Mouse (Mus musculus) forebrain, embryonic 12.5 days (tissue): Measurements from ENCODE around the gene Usp29. TPM values are rescaled to one million over a fixed set of nuclear protein-coding genes. Genes with fewer than 3 reads are reported as not detected.
A peak's percentile ranks its signal among the peaks of the same experiment; 100 is the strongest.
"Not testable (repeated sequence)": the region's sequence is repeated elsewhere in the genome, so short reads cannot be mapped to it uniquely, and the experiment has no call there.

ENCODE experiments used
- ATAC-seq: fragments of 200-750 bp; cut with Nextera tagmentation; 2 replicates; pipeline ENCODE4 v1.8.0; 2017; ENCODE audit warnings: moderate TSS enrichment; ENCODE audit not compliant: low FRiP score
- H3K27ac ChIP-seq: fragments of 300-500 bp; sonication (generic); 2 replicates; pipeline ENCODE4 v1.5.1; 2016; ENCODE audit warnings: mild to moderate bottlenecking
- H3K27me3 ChIP-seq: fragments of 300-500 bp; sonication (generic); 2 replicates; pipeline ENCODE4 v1.6.1; 2016; ENCODE audit warnings: mild to moderate bottlenecking
- H3K36me3 ChIP-seq: fragments of 300-500 bp; sonication (generic); replicated peaks from 2 replicates; pipeline ENCODE4 v1.6.1; 2016; ENCODE audit warnings: mild to moderate bottlenecking
- H3K4me1 ChIP-seq: fragments of 300-500 bp; sonication (generic); 2 replicates; pipeline ENCODE4 v1.6.1; 2016
- H3K4me2 ChIP-seq: fragments of 300-500 bp; sonication (generic); 2 replicates; pipeline ENCODE4 v1.6.1; 2016; ENCODE audit warnings: mild to moderate bottlenecking, moderate library complexity
- H3K4me3 ChIP-seq: fragments of 300-500 bp; sonication (generic); replicated peaks from 2 replicates; pipeline ENCODE4 v1.5.1; 2016; ENCODE audit warnings: mild to moderate bottlenecking
- H3K9ac ChIP-seq: fragments of 300-500 bp; sonication (generic); 2 replicates; pipeline ENCODE4 v1.6.1; 2016; ENCODE audit warnings: mild to moderate bottlenecking
- H3K9me3 ChIP-seq: fragments of 300-500 bp; sonication (generic); 2 replicates; pipeline ENCODE4 v1.6.1; 2016
- WGBS: fragments of 180-500 bp; shearing (Covaris S2); methylation state at CpG from one replicate; pipeline ENCODE4 v1.1.7; 2016; 5-methylcytosine and 5-hydroxymethylcytosine counted together
- polyA plus RNA-seq: library from polyadenylated mRNA; unstranded; fragments of >200 nt; fragmentation: Nextera tagmentation; extraction: Ambion mirVana; gene quantifications from 2 replicates; pipeline ENCODE4 v1.2.1, GENCODE M21; 2016

Gene Usp29
- polyA plus RNA-seq, 1 experiment from 2014 or later = 21.0 TPM

DNA sequence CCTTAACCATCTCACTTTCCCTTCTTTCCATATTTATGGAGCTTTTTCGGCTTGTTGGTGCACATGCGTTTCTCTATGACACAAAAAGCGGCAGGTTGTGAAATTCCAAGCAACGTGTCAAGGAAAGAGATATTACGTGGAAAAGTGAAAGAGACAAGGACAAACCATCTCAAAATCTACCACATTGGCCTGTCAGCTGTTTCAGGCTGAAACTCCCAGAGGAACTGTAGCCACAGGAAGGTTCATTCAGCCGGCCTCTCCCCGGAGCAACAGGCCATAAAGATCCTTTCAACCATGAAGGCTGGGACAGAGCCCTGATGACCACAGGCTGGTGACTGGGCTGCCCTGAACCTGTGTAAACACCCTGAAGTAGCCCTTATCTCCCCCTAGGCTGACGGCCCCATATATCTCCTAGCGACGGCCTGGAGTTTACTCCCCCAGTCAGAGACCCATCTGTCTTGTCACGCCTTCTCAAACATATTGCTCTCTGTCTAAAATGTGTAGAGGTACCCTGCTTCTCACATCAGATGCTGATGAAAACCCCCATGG lies 43.6 kb downstream of the Usp29 start:
- not testable (repeated sequence) for H3K9ac ChIP-seq, H3K36me3 ChIP-seq, H3K4me3 ChIP-seq, H3K4me2 ChIP-seq, ATAC-seq, H3K27ac ChIP-seq, H3K27me3 ChIP-seq, H3K9me3 ChIP-seq
- peaks cover 11% of the 10 kb centered on the region for H3K4me1 ChIP-seq
- WGBS = 73% methylated on average over 11 of the region's 11 CpGs

GRCm38 (mm10) chr7:6776314-6777059 lies 46.1 kb downstream of the Usp29 start:
- Histone ChIP-seq H3K9me3 (no peaks in the 10 kb centered on the region), H3K9ac (no peak overlapping the region), H3K27ac (no peak overlapping the region), H3K4me3 (no peak overlapping the region), H3K27me3 (no peaks in the 10 kb centered on the region), H3K4me2 (no peak overlapping the region), H3K36me3 (no peaks in the 10 kb centered on the region), H3K4me1 (0 out of 2 replicates have a peak, but pooled peaks cover 3% of the 10 kb centered on the region)
- WGBS = 89% methylated on average over 10 of the region's 10 CpGs
- ATAC-seq = no peak

- no peak overlapping the region for H3K4me2 ChIP-seq
- no peaks in the 10 kb centered on the region for H3K27me3 ChIP-seq
- no peak overlapping the region for H3K9ac ChIP-seq
- H3K27ac ChIP-seq = no peak overlapping the region
- no peak for ATAC-seq
- peaks cover 6% of the 10 kb centered on the region; the same call in 1 of the 2 replicates for H3K4me1 ChIP-seq
- no peak overlapping the region for H3K4me3 ChIP-seq
- H3K36me3 ChIP-seq = no peaks in the 10 kb centered on the region
- WGBS = 68% methylated on average over 2 of the region's 2 CpGs
- H3K9me3 ChIP-seq = no peaks in the 10 kb centered on the region
These were observed 46.7 kb downstream of the Usp29 start for GRCm38 (mm10) chr7:6777107-6777506.

GRCm38 (mm10) chr7:6777689-6778088 lies 47.3 kb downstream of the Usp29 start:
- no peaks in the 10 kb centered on the region for H3K9me3 ChIP-seq
- ATAC-seq = no peak
- no peaks in the 10 kb centered on the region for H3K36me3 ChIP-seq
- H3K4me2 ChIP-seq = no peak overlapping the region
- H3K4me1 ChIP-seq = peaks cover 10% of the 10 kb centered on the region; the same call in 1 of the 2 replicates
- 79% methylated on average over 4 of the region's 4 CpGs for WGBS
- 0 out of 2 replicates have a peak, but pooled peaks cover 1% of the 10 kb centered on the region for H3K27me3 ChIP-seq
- no peak overlapping the region for H3K27ac ChIP-seq
- no peak overlapping the region for H3K9ac ChIP-seq
- no peak overlapping the region for H3K4me3 ChIP-seq

GRCm38 (mm10) chr7:6779172-6779571 lies 48.8 kb downstream of the Usp29 start:
- Histone ChIP-seq H3K9me3 (no peaks in the 10 kb centered on the region), H3K27ac (no peak overlapping the region), H3K27me3 (peaks cover 8% of the 10 kb centered on the region; the same call in 1 of the 2 replicates), H3K36me3 (no peaks in the 10 kb centered on the region), H3K4me1 (peaks cover 13% of the 10 kb centered on the region), H3K4me2 (no peak overlapping the region), H3K4me3 (no peak overlapping the region), H3K9ac (no peak overlapping the region)
- 88% methylated on average over 5 of the region's 5 CpGs for WGBS
- no peak for ATAC-seq

- ATAC-seq = peak; percentile 62; the same call in 1 of the 2 replicates
- H3K9ac ChIP-seq = no peak overlapping the region
- peak overlapping the region; percentile 70; the same call in 1 of the 2 replicates for H3K27ac ChIP-seq
- 0 out of 2 replicates have a peak overlapping the region, but pooled peaks have one; percentile 8 for H3K4me2 ChIP-seq
- 32% methylated on average over 11 of the region's 11 CpGs for WGBS
- H3K4me3 ChIP-seq = no peak overlapping the region
- H3K36me3 ChIP-seq = no peaks in the 10 kb centered on the region
- no peaks in the 10 kb centered on the region for H3K9me3 ChIP-seq
- H3K27me3 ChIP-seq = peaks cover 8% of the 10 kb centered on the region; the same call in 1 of the 2 replicates
- H3K4me1 ChIP-seq = peaks cover 24% of the 10 kb centered on the region
These were observed 51.2 kb downstream of the Usp29 start for GRCm38 (mm10) chr7:6781541-6781940.

DNA sequence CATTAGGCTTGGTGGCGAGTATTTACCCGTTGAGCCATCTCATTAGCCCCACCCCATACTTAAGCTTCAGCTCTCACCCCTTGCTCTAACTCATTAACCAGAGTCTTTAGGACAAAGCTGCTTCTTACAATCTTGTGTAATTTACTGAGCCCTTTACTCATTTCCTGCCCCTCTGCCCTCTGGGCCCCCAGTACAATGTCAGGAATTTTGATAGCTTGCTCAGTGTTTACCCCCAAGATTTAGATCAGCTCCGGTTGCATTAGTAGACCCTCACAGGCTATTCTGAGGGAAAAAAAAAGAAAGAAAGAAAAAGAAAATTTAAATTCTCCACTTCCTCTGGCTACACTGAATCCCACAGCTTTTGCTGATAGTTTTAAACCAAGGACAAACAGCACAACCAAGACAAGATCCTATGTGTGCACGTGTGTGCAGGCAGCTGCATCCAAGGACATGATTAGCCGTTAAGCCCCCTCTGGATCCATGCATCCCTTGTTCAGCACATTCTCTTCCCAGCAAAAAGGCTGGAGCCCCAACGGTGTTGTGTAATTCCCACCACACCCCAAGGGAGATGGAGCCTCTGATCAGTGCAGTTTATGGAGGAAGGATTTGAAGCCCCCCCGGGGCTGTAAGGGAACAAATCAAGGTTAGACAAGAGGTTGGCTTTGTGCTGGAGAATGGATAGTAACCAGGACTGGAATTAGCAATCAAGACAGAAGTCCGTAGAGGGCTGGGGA lies 54.1 kb downstream of the Usp29 start:
- peak overlapping the region; percentile 30 for H3K4me2 ChIP-seq
- no peak overlapping the region for H3K9ac ChIP-seq
- no peaks in the 10 kb centered on the region for H3K36me3 ChIP-seq
- peak; percentile 45; the same call in 1 of the 2 replicates for ATAC-seq
- peaks cover 24% of the 10 kb centered on the region for H3K4me1 ChIP-seq
- H3K27ac ChIP-seq = peak overlapping the region; percentile 56; the same call in 1 of the 2 replicates
- H3K9me3 ChIP-seq = no peaks in the 10 kb centered on the region
- peaks cover 19% of the 10 kb centered on the region; the same call in 1 of the 2 replicates for H3K27me3 ChIP-seq
- H3K4me3 ChIP-seq = no peak overlapping the region
- 4% methylated on average over 8 of the region's 8 CpGs for WGBS

DNA sequence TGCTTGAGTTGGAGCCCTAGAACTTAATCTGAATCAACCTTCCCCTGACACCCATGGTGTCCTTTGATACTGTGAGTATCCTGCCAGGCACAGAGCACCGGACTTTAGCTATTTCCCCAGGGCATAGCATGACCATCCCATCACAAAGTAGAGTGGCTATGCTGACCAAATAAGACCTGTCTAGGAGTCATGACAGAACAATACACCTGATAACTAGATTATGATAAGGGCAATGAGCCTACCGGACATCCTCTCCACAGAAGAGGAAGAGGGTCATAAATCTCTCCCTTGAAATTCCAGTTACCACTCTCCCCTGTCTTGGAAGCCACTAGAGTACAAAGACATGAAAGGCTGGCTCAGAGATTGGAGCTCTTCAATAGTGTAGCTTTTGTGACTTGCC lies 56.6 kb downstream of the Usp29 start:
- no peak for ATAC-seq
- no peak overlapping the region for H3K9ac ChIP-seq
- H3K4me3 ChIP-seq = no peak overlapping the region
- peaks cover 19% of the 10 kb centered on the region for H3K4me1 ChIP-seq
- 93% methylated on average over 2 of the region's 2 CpGs for WGBS
- no peak overlapping the region for H3K27ac ChIP-seq
- no peaks in the 10 kb centered on the region for H3K36me3 ChIP-seq
- H3K27me3 ChIP-seq = peaks cover 19% of the 10 kb centered on the region; the same call in 1 of the 2 replicates
- no peaks in the 10 kb centered on the region for H3K9me3 ChIP-seq
- H3K4me2 ChIP-seq = no peak overlapping the region

DNA sequence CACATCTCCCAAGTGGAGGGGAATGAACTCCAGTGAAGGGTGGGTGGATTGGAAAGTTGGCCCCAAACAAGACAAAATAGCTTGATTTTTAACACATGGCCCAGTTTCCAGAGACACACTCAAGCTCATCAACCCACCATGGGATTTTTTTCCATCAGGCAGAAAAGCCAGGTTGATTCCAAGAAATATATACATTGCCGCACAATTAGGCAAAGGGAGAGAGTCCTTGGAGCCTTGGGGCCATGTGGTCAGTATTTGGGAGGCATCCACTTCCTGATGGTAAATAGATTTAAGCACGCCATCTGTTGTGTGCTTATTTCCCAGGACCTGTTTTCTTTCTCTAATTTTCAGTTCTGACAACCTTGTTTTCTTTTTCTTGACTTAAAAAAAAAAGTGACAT lies 57.7 kb downstream of the Usp29 start:
- Histone ChIP-seq H3K27ac (no peak overlapping the region), H3K4me1 (peaks cover 14% of the 10 kb centered on the region), H3K9me3 (no peaks in the 10 kb centered on the region), H3K9ac (no peak overlapping the region), H3K4me3 (no peak overlapping the region), H3K27me3 (peaks cover 14% of the 10 kb centered on the region; the same call in 1 of the 2 replicates), H3K4me2 (no peak overlapping the region), H3K36me3 (no peaks in the 10 kb centered on the region)
- no peak for ATAC-seq
- WGBS = 90% methylated on average over 2 of the region's 2 CpGs

GRCm38 (mm10) chr7:6791286-6792065 lies 61.1 kb downstream of the Usp29 start:
- Histone ChIP-seq H3K4me2 (no peak overlapping the region), H3K4me3 (no peak overlapping the region), H3K36me3 (no peaks in the 10 kb centered on the region), H3K27me3 (peaks cover 11% of the 10 kb centered on the region; the same call in 1 of the 2 replicates), H3K4me1 (no peaks in the 10 kb centered on the region), H3K27ac (no peak overlapping the region), H3K9me3 (no peaks in the 10 kb centered on the region), H3K9ac (no peak overlapping the region)
- WGBS = 88% methylated on average over 9 of the region's 9 CpGs
- no peak for ATAC-seq

- no peak overlapping the region for H3K27ac ChIP-seq
- no peak overlapping the region for H3K4me3 ChIP-seq
- 84% methylated on average over 6 of the region's 6 CpGs for WGBS
- no peaks in the 10 kb centered on the region for H3K4me1 ChIP-seq
- no peaks in the 10 kb centered on the region for H3K36me3 ChIP-seq
- H3K9ac ChIP-seq = no peak overlapping the region
- H3K27me3 ChIP-seq = no peaks in the 10 kb centered on the region
- no peak for ATAC-seq
- no peaks in the 10 kb centered on the region for H3K9me3 ChIP-seq
- no peak overlapping the region for H3K4me2 ChIP-seq
These were observed 62.9 kb downstream of the Usp29 start for GRCm38 (mm10) chr7:6793240-6793639.

- no peaks in the 10 kb centered on the region for H3K4me1 ChIP-seq
- no peak overlapping the region for H3K27ac ChIP-seq
- H3K4me2 ChIP-seq = no peak overlapping the region
- H3K36me3 ChIP-seq = no peaks in the 10 kb centered on the region
- WGBS = 83% methylated on average over 3 of the region's 3 CpGs
- H3K4me3 ChIP-seq = no peak overlapping the region
- H3K9ac ChIP-seq = no peak overlapping the region
- no peak for ATAC-seq
- H3K9me3 ChIP-seq = no peaks in the 10 kb centered on the region
- no peaks in the 10 kb centered on the region for H3K27me3 ChIP-seq
These were observed 63.4 kb downstream of the Usp29 start for GRCm38 (mm10) chr7:6793811-6794210.
